Mouse (Mus musculus) cortical plate, adult 2 months (tissue): Measurements from ENCODE around the gene Rora.

ENCODE experiments used
- CTCF ChIP-seq: fragments of 200-500 bp; IDR thresholded peaks from 2 replicates; pipeline ENCODE4 v1.5.1; 2011; ENCODE audit warnings: mild to moderate bottlenecking, control low read depth, low read length; ENCODE audit not compliant: insufficient read depth; ENCODE audit errors: extremely low read depth
- POLR2A ChIP-seq: fragments of 200-500 bp; IDR thresholded peaks from 2 replicates; pipeline ENCODE4 v1.6.1; 2011; ENCODE audit warnings: mild to moderate bottlenecking, low read length, control low read depth; ENCODE audit not compliant: insufficient read depth; ENCODE audit errors: extremely low read depth

GRCm38 (mm10) chr9:68769638-68770037, 116.1 kb downstream of the Rora start:
- TF ChIP-seq POLR2A: no peak
- no peak for TF ChIP-seq CTCF
